Mouse (Mus musculus) lung, postnatal 10 days (tissue): ENCODE measurements around the gene Rnase1.
"Not testable (repeated sequence)": the region's sequence is repeated elsewhere in the genome, so short reads cannot be mapped to it uniquely, and the experiment has no call there.

Experiments
- DNase-seq: peaks from one replicate; pipeline ENCODE4 v3.0.0; 2021

Rnase1 gene

GRCm38 (mm10) chr14:51146685-51147084, at the start of gene Rnase1:
Gene Rnase1, minus strand, starts transcription at chr14:51146785.
- DNase-seq = no peak

DNA sequence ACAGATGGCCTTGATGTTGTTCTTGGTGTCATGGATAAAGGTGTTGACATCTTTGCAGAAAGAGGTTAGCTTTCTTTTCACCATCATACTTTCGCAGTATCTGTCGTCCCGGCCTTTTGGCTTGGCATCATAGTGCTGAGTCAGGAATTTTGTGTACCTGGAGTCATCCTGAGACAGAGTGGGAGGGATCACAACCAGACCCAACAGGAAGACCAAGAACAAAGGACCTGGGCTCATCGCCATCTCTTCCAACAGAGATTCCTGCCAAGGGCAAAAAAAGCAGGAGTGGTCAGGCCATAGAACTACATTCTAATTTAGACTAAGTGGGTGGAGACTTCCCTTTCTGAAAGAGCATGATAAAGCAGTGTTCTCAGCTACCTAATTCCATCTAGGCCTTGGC, 49.1 kb upstream of the Rnase1 start:
- peak; percentile 64 for DNase-seq

DNA sequence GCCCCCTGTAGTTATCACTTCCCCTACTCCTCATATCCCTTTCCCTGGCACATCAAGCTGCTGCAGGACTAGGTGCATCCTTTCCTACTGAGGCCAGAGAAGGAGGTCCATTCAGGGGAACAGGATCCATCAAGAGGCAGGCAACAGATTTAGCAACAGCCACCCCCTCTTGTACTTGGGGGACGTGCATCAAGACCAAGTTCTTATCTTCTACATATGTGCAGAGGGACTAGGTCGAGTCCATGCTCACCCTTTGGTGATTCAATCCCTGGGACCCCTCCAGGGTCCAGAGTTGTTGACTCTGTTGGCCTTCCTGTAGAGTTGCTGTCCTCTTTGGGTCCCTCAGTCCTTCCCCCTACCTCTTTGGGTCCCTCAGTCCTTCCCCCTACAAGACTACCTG, 34.5 kb upstream of the Rnase1 start:
- DNase-seq = not testable (repeated sequence)

DNA sequence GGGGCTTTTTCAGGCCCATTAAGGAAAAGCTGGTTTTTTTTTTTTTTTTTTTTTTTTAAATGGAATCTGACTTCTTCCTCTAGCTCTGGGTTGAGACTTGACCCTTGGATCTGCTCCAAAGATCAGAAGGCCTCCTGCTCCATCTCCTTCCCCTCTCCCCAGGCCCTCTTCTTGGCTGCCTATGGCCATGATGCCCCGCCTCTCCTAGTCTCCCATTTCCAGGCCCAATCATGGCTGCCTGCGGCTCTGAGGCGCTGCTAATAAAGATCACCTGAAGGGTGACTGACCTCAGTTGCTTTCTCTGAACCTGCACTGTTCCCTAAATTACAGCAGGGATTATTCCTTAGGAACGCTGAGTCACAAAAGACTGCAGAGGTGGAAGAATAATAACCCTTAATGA, 27.3 kb upstream of the Rnase1 start:
- no peak for DNase-seq

DNA sequence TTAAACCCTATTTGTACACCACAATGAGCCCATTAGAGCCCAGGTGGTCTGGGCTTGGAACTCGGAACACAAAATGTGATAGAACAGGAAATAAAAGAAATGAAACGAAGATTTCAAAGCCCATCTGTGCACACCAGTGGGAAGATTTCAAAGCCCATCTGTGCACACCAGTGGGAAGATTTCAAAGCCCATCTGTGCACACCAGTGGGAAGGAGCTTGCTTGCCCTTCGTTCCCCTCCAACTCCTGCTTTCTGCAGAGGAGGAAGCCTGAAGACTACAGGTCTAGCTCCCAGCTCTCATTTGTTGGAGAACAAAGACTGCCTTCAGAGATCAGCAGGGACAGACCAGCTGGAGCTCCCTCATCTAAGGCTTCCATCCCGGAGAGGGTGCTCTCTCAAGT, 26.4 kb upstream of the Rnase1 start:
- DNase-seq = not testable (repeated sequence)

DNA sequence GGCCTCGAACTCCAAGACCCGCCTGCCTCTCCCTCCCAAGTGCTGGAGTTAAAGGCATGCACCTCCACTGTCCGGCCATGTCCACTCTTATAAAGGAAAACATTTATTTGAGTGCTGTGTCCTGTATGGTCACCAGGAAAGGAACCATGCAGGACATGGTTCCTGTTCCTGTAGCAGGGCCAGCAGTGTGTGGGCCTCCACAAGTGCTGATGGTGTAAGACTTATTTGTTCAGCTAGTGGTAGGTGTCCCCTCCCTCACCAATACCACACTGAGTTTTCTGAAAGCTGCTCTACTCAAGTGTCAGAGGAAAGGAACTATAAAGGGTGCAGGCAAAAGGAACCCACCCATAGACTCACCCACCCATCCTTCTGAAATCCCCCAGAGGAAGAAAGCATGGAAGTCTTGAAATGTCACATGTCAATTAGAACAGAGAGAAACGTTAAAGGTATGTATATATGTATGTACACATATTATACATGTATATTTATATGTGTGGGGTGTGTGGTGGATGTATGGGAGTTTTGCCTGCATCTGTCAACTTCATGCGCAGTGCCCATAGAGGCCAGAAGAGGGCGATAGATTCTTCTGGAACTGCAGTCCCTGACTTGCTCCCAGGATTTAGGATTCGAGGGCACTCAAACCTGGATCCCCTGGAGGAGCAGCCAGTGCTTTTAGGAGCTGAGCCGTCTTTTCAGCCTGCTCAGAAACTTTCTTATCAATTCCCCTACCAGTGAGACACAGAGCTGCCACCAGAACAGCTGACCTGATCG, 25.7 kb upstream of the Rnase1 start:
- DNase-seq = peak; percentile 36

DNA sequence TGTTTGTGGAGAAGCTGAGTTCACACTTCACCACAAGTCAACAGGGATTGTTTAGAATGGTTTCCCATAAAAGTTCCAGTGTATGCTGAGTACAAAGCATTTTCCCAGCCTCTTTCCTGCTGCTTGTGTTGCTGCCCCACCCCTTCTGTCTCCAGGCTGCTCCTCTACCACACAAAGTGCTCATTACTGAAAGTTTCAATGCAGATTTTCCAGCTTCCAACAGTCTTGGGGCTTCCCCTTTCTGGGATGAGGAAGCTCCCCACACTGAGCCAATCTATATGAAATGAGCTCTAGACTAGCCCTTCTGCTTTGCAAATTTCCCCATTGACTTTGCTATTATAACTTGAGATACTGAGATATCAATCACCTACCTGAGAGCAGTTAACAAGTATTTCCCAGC, 19.5 kb upstream of the Rnase1 start:
- no peak for DNase-seq

DNA sequence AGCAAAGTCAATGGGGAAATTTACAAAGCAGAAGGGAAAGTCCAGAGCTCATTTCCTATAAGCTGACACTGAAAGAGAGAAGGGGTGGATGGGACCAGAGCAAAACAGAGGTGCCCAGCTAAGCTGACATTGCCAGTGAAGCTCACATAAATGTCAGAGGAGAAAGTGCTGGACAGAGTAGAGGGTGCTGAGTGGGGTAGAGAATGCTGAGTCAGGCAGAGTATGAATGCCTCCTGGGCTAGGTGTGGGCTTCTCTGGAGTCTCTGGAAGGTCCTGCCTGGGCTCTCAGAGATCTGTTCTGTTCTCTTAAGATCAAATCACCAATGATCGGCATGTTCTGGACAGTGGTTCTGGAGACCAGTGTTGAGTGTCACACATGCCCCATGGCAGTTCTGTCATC, 18.9 kb upstream of the Rnase1 start:
- no peak for DNase-seq

DNA sequence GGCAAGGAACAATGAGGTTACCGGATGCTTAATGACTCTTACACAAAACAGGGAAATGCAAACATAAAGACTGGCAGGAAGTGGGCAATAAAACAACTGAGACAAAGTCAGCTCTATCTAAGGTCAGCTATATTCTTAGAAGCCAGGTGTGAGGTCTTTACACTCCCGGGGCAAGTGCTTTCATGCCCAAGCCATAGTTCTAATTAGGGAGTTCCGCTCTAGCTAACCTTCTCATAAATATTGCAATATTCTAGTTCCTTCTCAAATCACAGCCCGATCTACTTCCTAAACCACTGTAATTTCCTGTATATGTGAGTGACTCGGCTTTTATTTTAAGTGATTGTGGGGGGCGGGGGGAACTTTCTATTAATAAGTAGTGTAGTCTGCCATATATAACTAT, 16.7 kb upstream of the Rnase1 start:
- DNase-seq = not testable (repeated sequence)

GRCm38 (mm10) chr14:51161976-51162375, 15.4 kb upstream of the Rnase1 start, which contains the start of gene Rnase2b:
Gene Rnase2b, plus strand, starts transcription at chr14:51162260.
- DNase-seq = not testable (repeated sequence)

DNA sequence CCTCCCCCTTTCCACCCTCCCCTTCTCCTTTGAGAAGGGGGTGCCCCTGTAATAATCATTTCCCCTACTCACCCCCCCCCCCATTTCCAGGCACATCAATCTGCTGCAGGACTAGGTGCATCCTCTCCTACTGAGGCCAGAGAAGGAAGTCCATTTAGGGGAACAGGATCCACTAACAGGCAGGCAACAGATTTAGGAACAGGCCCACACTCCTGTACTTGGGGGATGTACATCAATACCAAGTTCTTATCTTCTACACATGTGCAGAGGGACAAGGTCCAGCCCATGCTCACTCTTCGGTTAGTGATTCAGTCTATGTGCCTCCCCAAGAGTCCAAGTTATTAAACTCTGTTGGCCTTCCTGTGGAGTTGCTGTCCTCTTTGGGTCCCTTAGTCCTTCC, 10.5 kb upstream of the Rnase1 start:
- no peak for DNase-seq

DNA sequence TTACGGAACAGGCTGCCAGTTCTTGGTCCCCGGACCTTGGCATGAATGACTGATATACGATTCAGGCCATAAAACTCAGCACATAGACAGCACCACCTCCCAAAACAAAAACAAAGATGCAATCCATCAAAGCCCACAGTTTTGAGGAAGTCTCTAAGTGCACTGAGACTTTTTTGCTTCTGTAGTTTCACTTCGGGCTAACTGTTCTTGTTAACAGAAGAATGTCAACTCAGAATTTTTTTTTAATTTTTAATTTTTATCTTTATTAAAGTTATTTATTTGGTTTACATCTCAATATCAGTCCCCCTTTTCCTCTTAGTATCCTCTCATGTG, 10.1 kb upstream of the Rnase1 start:
- no peak for DNase-seq

DNA sequence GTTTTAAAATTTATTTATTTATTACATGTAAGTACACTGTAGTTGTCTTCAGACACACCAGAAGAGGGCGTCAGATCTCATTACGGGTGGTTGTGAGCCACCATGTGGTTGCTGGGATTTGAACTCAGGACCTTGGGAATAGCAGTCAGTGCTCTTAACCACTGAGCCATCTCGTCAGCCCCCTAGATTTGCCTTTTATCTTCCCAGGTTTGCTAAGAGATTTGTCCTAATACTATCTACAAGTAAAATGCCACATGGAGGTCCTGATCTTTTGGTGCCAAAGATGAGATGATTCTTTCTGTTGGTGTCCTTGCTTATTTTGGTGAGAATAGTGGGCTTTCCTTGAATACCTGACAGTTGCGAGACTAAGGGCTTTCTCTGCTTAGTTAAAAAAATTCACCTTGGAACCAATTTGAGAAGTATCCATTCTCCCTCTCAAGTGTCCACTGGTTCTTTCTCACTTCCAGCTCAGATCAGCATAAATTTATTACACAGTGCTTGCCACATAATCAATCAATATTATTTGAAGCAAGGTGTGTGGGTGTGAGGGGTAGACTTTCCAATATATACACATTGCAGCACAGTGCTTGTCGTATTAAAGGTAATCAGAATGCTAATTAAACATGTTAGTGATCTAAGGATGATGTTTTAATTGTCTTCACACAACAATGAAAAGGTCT, 9.6 kb upstream of the Rnase1 start:
- no peak for DNase-seq

- no peak for DNase-seq
These were observed 5.8 kb upstream of the Rnase1 start for GRCm38 (mm10) chr14:51152249-51152870.

DNA sequence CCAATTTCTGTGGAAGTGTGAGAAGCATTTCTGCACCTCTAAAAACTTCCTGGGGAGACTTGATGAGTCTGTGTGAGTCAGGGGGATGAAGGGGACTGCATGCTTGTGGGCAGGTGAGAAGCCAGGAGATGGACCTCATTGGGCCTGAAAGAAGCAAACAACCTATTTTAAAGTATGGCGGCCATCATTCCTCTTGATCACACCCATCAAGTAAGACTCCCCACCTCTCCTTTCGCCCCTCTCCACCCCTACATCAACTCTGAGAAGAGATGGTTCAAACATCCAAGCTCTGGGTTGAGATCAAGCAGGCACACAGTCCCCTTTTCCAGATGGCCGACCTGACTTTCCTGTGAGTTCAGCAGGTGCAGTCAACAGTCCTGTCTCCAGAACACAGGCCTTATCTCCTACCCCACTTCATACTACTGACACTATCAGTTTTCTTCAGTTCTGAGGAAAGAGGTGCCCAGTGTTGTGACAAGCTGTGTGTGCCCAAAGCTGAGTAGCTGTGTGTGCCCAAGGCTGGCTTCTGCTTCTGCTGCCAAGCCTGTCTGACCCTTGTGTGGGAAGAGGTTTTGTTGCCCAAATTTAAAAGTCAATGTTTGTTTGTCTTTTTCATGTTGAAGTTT, 3.7 kb upstream of the Rnase1 start:
- no peak for DNase-seq

DNA sequence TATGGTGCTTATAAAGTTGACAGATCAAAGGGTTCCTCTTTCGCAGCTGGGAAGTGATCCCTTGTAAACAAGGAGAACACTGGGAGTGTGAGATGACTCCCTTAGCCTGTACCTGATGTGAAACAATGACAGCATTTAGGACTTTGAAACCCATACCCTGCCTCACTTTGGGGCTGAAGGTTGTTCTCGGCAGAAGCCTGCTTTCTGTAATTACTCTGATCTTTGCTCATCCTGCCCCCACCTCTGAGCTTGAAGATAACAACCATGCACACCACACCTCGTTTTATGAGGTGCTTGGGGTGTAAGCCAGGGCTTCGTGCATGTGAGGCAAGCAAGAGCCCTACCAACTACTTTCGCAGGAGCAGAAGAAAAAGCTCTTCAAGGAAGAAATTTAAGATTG, 2.6 kb upstream of the Rnase1 start:
- DNase-seq = no peak

DNA sequence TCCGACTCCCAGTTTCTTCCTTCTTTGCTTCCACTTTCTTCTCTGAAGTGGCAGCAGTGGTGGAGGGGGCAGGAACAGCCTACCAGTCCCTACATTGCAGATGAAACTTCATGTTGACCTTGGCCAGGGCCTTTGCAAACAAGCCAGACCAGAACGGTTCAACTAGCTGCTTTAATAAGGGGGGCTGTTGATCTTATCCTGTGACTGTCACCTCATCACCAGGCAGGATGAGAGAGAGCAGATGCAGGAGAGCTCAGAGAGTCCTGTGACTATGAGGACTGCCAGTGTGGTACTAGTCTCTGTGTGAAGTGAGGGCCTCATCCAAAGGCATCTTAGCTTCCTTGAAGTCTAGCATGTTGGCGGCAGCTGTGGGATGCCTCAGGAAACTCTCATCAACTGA, 1.4 kb upstream of the Rnase1 start:
- no peak for DNase-seq

- no peak for DNase-seq
These were observed 1.1 kb downstream of the Rnase1 start for GRCm38 (mm10) chr14:51145521-51145920.

DNA sequence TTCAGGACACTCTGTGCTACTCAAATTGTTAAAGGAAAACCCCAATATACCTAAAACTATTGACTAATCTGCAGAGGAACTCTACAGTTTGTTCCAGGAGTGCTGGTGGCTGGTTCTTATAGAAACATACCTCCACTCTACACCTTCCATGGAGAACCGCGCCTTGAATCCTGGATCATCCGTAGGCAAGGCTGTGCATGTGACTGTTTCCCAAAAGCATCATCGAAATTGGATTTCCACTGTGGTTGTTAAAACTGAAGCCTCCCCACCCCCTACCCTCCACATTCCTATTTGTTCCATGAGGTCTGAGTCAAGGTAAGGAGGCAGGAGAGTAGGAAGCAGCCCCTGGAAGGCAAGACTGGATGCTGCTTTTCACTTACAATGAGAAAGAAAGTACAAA, 2.1 kb downstream of the Rnase1 start:
- DNase-seq = no peak

DNA sequence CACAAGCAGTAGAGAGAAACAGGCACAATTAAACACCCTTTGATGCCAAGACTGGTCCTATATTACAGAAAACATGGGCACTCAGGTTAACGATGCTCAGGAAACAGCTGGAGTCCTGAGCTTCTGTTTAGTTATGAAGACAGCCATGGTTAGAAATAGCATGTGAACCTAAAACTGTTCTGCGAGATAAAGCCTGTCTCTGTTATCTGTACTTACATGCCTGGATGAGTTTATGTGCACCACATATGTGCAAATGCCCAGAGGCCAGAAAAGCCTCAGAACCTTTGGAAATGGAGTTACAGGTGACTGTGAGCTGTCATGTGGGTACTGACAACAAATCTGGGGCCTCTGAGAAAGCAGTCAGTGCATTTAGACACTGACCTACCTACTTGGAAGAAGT, 2.6 kb downstream of the Rnase1 start:
- DNase-seq = no peak

DNA sequence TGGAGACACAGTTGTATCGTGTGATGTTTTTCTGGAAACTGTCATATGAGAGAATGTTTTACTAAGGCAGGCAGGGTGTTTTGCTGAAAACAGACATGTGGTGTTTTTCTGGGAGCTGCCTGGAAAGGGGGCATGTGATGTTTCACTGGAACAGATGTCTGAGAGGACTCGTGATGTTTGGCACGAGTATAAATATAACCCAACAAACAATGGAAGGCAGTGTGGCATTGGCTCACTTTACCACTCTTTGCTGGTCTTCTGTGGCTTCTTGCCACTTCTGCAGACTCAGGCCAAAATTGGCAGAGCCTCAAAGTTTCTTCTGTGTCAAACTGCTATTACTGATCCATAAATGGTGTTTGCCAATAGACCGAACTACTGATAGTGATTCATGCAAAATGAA, 3.3 kb downstream of the Rnase1 start:
- DNase-seq = no peak

DNA sequence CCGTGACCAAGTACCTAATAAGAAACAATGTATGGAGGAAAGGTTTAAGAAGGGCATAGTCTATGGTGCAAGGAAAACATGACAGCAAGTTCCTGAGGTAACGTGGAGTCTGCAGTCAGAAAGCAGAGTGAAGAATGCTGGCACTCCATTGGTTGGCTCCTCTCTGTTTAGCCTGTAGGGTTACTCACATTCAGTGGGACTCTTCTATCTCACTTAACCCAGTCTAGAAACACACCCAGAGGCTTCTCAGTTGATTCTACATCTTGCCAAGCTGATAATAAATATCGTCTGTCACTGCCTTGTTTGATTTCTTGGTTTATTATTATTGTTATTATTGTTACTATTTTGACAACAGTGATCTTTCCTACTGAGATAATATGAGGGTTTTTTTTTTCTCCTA, 4.0 kb downstream of the Rnase1 start:
- DNase-seq = no peak

GRCm38 (mm10) chr14:51142119-51142518, 4.5 kb downstream of the Rnase1 start:
- no peak for DNase-seq

GRCm38 (mm10) chr14:51140342-51140741, 6.2 kb downstream of the Rnase1 start:
- peak; percentile 31 for DNase-seq
